Mouse (Mus musculus) liver, embryonic 14.5 days (tissue): ENCODE data around the gene Tlr6.

Experiments used
- CTCF ChIP-seq: IDR thresholded peaks from 2 replicates; pipeline ENCODE4 v1.5.1; 2016; ENCODE audit warnings: antibody characterized with exemption, low read depth, control low read depth
- EP300 ChIP-seq: IDR thresholded peaks from 2 replicates; pipeline ENCODE4 v1.6.1; 2016; ENCODE audit warnings: antibody characterized with exemption, low read depth

- no peak for TF ChIP-seq CTCF
- TF ChIP-seq EP300, result no peak
Measured at GRCm38 (mm10) chr5:65006011-65006491, 46.2 kb upstream of the Tlr6 start.
